Mouse (Mus musculus) thymus, adult 2 months (tissue): Measurements from ENCODE around the gene Oxsm. TPM values are rescaled to one million over a fixed set of nuclear protein-coding genes. Genes with fewer than 3 reads are reported as not detected.

ENCODE experiments used
- DNase-seq: peaks from one replicate; pipeline ENCODE4 v3.0.0; 2021
- H3K27ac ChIP-seq: fragments of 200-500 bp; 2 replicates; pipeline ENCODE4 v1.5.1; 2012; ENCODE audit warnings: low read length, control low read depth; ENCODE audit not compliant: control insufficient read depth, insufficient read depth
- H3K27me3 ChIP-seq: fragments of 200-500 bp; 2 replicates; pipeline ENCODE4 v1.6.1; 2012; ENCODE audit warnings: mild to moderate bottlenecking, low read length, moderate library complexity, mixed read lengths; ENCODE audit not compliant: control insufficient read depth, insufficient read depth
- H3K36me3 ChIP-seq: fragments of 200-500 bp; 2 replicates; pipeline ENCODE4 v1.6.1; 2012; ENCODE audit warnings: mild to moderate bottlenecking, low read length, moderate library complexity; ENCODE audit not compliant: control insufficient read depth, insufficient read depth
- H3K4me1 ChIP-seq: fragments of 200-500 bp; replicated peaks from 2 replicates; pipeline ENCODE4 v1.6.1; 2012; ENCODE audit warnings: low read length; ENCODE audit not compliant: control insufficient read depth, insufficient read depth
- H3K4me3 ChIP-seq: fragments of 200-500 bp; 2 replicates; pipeline ENCODE4 v1.5.1; 2012; ENCODE audit warnings: mild to moderate bottlenecking, low read length, control low read depth, moderate library complexity; ENCODE audit not compliant: control insufficient read depth, insufficient read depth
- CTCF ChIP-seq: fragments of 200-500 bp; IDR thresholded peaks from 2 replicates; pipeline ENCODE4 v1.5.1; 2012; ENCODE audit warnings: mild to moderate bottlenecking, control low read depth, low read length, moderate library complexity, borderline replicate concordance; ENCODE audit not compliant: control insufficient read depth, poor library complexity, insufficient read depth; ENCODE audit errors: extremely low read depth
- POLR2A ChIP-seq: fragments of 200-500 bp; IDR thresholded peaks from 2 replicates; pipeline ENCODE4 v1.6.1; 2012; ENCODE audit warnings: mild to moderate bottlenecking, low read length, control low read depth, moderate library complexity; ENCODE audit not compliant: control insufficient read depth, poor library complexity, insufficient read depth; ENCODE audit errors: extremely low read depth
- WGBS: fragments of 180-500 bp; shearing (Covaris S2); methylation state at CpG from one replicate; pipeline ENCODE4 v1.1.7; 2018; 5-methylcytosine and 5-hydroxymethylcytosine counted together
- polyA plus RNA-seq: library from polyadenylated mRNA; depleted of rRNA; stranded (reverse); fragments of >200 nt; gene quantifications from 2 replicates; pipeline ENCODE4 v1.2.3, GENCODE M21; 2012

Gene Oxsm
- polyA plus RNA-seq, 1 experiment: 6.0 TPM

GRCm38 (mm10) chr14:16243603-16244209 is 5.9 kb downstream of the Oxsm start:
- peak overlapping the region; percentile 76 for H3K4me3 ChIP-seq
- peaks cover 4% of the 10 kb centered on the region for H3K4me1 ChIP-seq
- no peaks in the 10 kb centered on the region for H3K36me3 ChIP-seq
- TF ChIP-seq POLR2A: no peak
- no peak for TF ChIP-seq CTCF
- WGBS: 5% methylated on average over 10 of the region's 10 CpGs
- DNase-seq: peak; percentile 35
- H3K27ac ChIP-seq: peak overlapping the region; percentile 84
- H3K27me3 ChIP-seq: no peaks in the 10 kb centered on the region

GRCm38 (mm10) chr14:16242947-16243602 is 6.5 kb downstream of the Oxsm start:
- H3K27ac ChIP-seq: peak overlapping the region; percentile 84
- H3K4me1 ChIP-seq: peaks cover 4% of the 10 kb centered on the region
- WGBS: 2% methylated on average over 34 of the region's 34 CpGs
- H3K27me3 ChIP-seq: no peaks in the 10 kb centered on the region
- TF ChIP-seq CTCF: peak; percentile 55; the same call in 1 of the 2 replicates
- TF ChIP-seq POLR2A: peak; percentile 91
- peak; percentile 89 for DNase-seq
- H3K4me3 ChIP-seq: peak overlapping the region; percentile 76
- no peaks in the 10 kb centered on the region for H3K36me3 ChIP-seq

- TF ChIP-seq POLR2A (no peak), CTCF (no peak)
- H3K27ac ChIP-seq: no peak overlapping the region
- no peaks in the 10 kb centered on the region for H3K36me3 ChIP-seq
- DNase-seq: no peak
- peaks cover 4% of the 10 kb centered on the region for H3K4me1 ChIP-seq
- H3K4me3 ChIP-seq: no peak overlapping the region
- no peaks in the 10 kb centered on the region for H3K27me3 ChIP-seq
- 97% methylated on average over 10 of the region's 10 CpGs for WGBS
These were observed 7.3 kb downstream of the Oxsm start for GRCm38 (mm10) chr14:16242193-16242815.

- Histone ChIP-seq H3K27me3 (no peaks in the 10 kb centered on the region), H3K27ac (no peak overlapping the region), H3K4me1 (no peaks in the 10 kb centered on the region), H3K36me3 (no peaks in the 10 kb centered on the region), H3K4me3 (no peak overlapping the region)
- TF ChIP-seq CTCF (no peak), POLR2A (no peak)
- no peak for DNase-seq
- WGBS: 88% methylated on average over 3 of the region's 3 CpGs
These were observed 13.1 kb downstream of the Oxsm start for GRCm38 (mm10) chr14:16236466-16236865.

- no peak for DNase-seq
- WGBS: 90% methylated on average over 1 of the region's 1 CpGs
- no peak for TF ChIP-seq POLR2A
- TF ChIP-seq CTCF: no peak
- no peaks in the 10 kb centered on the region for H3K4me1 ChIP-seq
- no peaks in the 10 kb centered on the region for H3K27me3 ChIP-seq
- no peak overlapping the region for H3K27ac ChIP-seq
- no peaks in the 10 kb centered on the region for H3K36me3 ChIP-seq
- no peak overlapping the region for H3K4me3 ChIP-seq
These were observed 16.1 kb downstream of the Oxsm start for GRCm38 (mm10) chr14:16233515-16233914.

- Histone ChIP-seq H3K27ac (no peak overlapping the region), H3K4me3 (no peak overlapping the region), H3K36me3 (no peaks in the 10 kb centered on the region), H3K27me3 (no peaks in the 10 kb centered on the region), H3K4me1 (no peaks in the 10 kb centered on the region)
- TF ChIP-seq POLR2A: no peak
- no peak for TF ChIP-seq CTCF
- no peak for DNase-seq
These were observed 19.0 kb downstream of the Oxsm start for GRCm38 (mm10) chr14:16230581-16230980.
